Mouse (Mus musculus) embryo, embryonic 11 days (tissue): ENCODE results near the gene Gm21822.
"Not testable (repeated sequence)": the region's sequence is repeated elsewhere in the genome, so short reads cannot be mapped to it uniquely, and the experiment has no call there.

Experiments
- DNase-seq: peaks from one replicate; pipeline ENCODE4 v3.0.0-alpha.2; 2015

The Gm21822 gene

DNA sequence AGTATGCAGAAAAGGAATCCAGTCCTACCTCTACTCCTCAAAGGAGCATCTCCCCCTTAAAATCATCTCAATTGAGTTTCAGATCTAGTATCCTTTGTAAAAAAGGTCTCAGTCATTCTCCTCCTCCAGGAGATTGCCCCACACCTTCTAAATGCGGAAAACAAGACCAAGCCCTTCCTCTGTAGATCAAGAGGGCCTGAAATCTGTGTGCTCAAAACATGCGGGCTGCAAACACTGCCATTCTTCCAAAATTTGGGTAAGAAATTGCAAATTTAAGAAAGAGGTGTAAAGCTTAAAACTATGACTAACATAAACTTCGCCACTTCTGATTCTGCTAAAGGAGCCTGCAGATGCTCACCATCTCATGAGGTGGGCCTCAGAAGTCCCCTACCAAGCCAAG is at the start of gene Gm21822:
Gene Gm21822, plus strand, starts transcription at position 301 of the 400 bp plus-strand sequence.
- DNase-seq: not testable (repeated sequence)
